Mouse (Mus musculus): Measurements from ENCODE around the gene Ascc2. TPM values are rescaled to one million over a fixed set of nuclear protein-coding genes. Genes with fewer than 3 reads are reported as not detected.

The Ascc2 gene
- total RNA-seq (2022): 10 to 100 TPM; 51.6 to 58.6 (median 54.9) TPM

DNA sequence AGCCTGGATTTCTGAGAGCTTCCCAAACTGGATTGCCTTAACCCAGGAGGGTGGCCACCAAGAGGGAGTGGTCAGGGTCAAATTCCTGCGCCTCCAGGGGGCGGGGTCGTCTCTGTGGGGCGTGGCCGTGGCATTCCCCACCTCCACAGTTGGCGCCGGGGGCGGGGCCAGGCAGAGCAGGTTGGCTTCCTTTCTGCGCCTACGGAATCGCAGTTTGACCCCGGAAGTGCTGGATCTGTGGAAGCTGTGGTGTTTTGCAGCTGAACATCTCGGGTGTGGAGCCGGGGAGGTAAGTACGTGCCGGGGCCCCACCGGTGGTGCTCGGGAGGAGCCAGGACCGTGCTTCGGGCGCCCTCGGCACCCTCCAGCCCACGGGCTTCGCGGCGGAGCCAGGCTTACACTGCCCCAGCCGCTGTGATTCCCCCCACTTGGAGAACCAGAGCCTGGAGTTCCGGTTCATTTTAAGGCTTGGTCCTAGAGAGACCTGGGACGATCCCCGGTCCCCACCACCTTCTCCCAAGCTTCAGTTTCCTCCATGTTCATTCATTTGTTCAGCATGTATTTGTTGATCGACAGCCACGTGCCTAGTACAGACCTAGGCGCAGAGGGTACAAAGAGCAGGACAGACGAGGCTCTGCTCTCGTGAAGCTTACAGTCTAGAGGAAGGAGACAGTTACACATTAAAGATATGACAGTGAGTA, at the start of gene Ascc2:
Ascc2 (plus strand) TSS at position 214 of the 701 bp plus-strand sequence.
- peak; percentile 96 for DNase-seq

DNA sequence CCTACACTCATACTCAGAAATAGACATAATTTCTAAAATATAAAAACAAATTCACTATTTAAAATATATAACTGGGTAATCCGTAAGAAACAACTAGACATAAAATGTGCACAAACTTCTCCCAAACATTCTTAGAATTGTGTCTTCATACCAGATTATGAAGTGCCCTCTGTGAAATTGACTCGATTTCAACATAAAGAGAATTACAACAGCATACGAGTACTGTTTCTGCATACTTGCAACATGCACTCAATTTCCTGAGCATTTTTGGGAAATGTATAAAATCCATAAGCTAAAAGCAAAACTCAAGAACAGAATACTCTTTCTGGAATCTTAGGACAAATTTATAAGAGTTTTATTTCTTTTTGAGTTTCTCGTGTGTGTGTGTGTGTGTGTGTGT, 45.7 kb upstream of the Ascc2 start:
- no peak for DNase-seq

DNA sequence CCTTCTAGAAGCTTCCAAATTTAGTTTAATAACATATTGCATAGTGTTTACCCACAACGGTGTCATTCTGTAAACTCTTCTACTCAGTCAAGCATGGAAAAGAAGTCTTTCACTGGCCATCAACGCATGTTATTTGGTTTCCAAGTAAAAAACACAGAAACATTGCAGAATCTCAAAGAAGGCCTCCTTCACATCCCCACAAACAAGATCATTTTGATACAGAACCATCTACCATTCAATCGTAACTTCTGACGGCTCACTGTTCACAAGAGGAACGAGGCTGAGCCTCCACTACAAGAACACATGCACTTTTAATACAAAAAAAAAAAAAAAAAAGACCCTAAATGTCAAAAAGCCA, 44.1 kb upstream of the Ascc2 start:
- DNase-seq: no peak

DNA sequence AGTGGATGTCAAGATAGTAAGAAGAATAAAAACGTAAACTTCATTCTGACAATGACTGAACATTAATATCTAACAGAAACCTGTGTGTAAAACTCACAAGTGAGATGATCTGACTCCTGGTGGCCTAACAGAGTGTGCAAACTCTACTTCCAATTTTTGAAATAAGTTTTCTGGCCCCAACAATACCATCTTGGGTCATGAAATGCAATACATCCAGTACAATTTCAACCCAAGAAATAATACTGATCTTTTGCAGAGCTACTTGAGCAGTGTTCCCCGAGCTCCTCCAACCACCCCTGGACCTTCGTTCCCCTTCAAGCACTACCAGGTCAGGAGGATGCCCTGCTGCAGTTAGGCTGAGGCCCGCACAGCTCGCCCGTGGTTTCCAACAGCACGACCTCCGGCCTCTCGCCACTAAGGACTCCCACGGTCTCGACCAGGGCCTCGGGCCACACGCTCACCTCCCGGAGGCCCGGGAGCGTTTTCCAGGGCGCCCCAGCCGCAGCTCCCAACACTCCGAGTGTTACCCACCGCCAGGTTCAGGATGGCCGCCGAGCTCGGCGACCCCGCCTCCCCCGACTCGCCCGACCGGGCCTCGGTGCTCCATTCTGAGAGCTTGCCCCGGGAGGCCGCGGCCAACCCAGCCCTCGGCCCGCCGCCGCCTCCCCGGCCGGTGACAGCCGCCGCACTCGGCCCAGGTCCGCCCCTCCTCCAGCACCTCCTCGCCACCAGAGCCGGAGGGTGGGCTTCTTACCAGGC, 43.5 kb upstream of the Ascc2 start:
- DNase-seq: no peak

DNA sequence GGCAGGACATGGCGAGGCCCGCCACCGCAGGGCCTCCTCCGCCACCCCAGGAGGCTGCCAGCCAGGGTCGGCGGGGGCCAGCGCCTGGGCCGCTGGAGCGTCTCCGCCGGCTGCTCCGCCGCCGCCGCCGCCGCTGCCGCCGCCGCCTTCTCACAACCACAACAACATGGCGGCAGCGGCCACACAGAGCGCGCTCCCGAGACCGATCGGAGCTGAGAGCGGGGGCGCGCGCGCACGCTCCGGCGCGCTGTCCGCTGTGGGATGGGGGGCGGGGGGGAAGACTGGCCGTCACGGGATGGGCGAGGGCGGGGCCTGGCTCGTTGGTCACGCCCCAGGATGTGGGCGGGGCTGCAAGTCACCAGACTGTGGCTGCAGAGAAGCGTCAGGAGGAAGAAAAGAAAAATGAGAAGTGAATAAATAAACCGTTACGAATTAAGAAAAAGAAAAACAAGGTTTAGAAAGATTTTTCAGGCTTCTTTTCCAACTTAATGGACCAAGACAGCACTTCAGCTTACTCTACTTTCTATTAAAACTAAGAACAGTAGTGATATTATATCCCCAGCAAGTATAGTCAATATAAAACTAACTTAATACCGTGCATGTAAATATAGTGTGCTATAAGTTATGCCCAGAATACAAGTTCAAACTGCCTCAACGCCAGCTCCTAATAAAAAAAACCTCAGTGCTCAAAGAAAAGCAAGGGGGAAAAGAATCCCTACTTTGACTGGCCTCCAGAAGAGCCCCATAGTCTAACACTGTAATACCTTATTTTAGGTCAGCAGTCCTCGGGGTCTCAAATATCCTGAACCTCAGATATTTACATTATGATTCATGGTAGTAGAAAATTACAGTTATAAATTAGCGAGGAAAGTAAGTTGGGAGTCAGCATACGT, 42.7 kb upstream of the Ascc2 start, which contains the start of gene Mtmr3:
Mtmr3 (minus strand) TSS at position 256 of the 893 bp plus-strand sequence.
- DNase-seq: peak; percentile 91

DNA sequence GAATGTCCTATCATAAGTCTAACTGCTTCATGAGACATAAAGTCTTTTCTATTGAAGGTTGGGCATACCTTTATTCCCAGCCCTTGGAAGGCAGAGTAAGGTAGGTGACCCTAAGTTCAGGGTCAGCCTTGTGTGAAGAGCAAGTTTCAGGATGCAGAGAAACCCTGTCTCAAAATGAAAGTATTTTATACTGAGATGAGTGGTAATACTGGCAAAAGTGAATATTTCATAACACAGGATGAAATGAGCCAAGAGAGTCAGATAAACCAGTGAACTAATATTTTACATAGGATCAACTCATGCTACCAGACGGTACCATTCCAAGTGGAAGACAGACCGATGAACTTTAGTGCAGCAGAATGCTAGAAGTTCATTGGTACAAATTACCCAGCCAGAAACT, 39.1 kb upstream of the Ascc2 start:
- DNase-seq: no peak

DNA sequence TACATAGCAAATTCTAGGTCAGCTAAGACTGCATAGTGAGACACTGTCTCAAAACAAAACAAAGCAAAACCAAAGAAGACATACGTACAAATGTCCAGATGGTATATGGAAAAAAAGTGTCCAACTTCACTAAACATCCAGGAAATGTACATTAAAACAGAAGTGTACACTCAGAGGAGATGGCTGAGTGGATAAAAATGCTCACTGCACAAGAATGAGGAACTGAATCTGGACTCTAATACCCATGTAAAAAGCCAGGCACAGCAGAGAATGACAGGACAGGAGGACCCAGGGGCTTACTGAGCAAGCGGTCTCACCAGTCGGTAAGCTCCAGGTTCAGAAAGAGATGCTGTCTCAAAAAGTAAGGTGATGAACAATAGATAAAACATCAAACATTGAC, 37.6 kb upstream of the Ascc2 start:
- DNase-seq: no peak

DNA sequence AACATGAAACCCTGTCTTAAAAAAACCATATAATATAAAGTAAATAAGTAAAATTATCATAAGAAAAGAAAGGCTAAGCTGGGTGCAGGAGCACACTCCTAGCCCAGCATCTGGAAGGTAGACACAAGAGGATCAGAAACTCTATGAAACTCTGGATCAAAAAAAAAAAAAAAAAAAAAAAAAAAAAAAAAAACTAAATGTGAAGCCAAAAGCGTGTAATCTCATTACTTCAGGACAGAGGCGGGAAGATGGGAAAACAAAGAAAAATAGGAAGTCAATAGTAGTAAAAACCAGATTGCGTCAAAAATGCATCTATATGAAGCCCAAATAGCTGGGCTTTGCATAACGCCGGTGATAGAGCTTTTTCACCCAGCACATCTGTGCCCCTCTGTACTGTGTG, 35.7 kb upstream of the Ascc2 start:
- DNase-seq: no peak

DNA sequence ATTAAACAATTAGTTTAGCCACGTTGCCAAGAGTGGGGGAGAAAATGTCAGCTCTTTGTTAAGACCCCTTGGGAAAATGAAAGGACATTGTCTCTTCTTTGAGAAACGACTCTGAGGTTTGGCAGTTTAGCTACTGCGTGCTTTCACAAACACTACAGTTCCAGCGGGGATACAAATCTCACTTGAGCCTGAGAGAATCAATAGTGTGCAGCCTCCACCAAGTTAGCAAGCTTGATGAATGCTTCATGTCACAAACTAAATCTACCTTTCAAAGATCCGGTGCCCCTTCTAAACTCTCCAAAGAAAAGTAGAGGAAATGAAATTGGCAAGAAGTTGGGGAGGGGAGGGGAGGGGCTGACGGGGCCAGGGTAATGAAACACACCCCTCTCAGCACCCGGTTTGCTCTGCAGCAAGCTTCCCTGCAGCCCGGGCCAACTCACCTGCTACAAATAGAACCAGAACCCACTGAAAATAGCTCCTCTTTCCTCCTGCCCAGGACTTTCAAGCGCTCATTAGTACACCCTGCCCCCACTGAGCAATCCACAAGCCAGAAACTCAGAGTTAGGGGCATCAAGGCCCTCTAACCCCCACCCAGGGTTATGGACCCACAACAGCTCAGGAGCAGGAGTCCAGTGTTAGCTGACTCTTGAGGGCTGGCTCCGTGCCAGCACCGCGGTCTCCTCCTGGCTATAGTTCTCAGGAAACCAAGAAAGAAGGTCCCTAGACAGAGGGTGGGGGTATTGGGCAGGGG, 34.7 kb upstream of the Ascc2 start:
- DNase-seq: no peak

DNA sequence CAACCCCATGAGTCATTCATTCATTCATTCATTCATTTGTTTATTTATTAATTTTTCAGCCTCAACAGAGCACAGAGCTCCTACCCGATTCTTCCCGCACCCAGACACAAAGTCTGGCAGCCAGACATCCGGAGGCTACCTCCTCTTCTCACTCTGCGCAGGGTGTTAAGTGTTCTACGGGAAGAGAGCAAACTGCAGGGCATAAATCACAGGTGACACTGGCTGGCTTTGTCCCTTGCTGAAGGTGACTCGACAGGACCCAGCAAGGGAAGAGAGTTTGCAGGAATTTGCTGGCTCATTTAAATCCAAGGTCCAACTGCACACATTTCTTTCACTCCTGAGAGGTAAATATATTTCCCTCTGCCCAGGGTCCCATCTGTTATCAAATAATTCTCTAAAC, 33.1 kb upstream of the Ascc2 start:
- DNase-seq: no peak

DNA sequence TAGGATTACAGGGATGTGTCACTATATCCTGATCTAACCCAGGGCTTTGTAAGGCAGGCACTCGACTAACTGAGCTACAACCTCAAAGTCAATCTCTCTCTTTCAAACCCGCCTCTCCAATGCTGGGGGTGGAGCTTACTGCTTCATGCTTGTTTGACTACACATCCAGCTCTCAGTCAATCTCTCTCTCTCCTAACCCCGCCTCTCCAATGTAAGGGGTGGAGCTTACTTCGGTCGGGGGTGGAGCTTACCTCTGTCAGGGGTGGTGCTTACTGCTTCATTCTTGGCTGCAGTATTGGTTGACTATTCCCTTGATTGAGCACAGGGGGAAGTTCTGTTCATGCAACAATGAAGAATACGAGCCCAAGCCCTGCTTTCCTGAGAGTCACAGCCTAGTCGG, 32.1 kb upstream of the Ascc2 start:
- DNase-seq: no peak

DNA sequence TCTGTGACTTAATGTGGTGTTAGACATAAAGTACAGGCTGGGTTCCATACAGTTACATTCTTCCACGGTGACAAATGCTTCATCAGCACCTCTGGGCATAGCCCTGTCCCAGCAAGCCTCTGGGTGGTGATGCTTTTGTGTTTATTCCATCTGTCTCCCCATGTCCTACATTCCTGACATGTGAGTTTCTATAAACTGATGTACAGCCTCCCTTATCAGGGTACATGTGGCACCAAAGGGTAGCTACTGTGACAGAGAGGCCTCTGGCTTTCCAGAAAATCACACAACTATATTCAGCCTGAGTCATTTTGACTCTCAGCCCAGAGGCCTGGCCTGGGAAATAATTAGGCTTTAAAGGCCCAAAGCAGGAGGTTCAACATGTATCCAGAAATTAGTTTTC, 31.0 kb upstream of the Ascc2 start:
- DNase-seq: no peak

DNA sequence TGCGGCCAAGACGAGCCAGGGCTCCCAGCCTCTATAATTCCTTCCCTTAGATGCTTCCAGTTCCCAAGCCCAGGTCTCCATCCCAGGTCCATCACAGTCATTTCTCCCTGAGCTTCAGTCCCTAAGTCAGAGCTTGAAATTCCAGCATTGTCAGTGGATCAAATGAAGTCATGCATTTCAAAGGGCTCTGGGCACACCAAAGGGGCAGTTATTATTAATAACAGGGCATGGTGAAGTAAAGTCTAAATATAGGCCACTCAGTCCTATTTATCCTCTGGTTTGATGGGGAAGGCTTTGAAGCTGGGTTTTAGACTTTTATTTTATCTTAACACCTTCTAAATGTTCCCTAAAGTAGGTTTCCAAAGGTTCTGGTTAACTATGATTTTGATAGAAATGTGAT, 25.6 kb upstream of the Ascc2 start:
- DNase-seq: no peak

DNA sequence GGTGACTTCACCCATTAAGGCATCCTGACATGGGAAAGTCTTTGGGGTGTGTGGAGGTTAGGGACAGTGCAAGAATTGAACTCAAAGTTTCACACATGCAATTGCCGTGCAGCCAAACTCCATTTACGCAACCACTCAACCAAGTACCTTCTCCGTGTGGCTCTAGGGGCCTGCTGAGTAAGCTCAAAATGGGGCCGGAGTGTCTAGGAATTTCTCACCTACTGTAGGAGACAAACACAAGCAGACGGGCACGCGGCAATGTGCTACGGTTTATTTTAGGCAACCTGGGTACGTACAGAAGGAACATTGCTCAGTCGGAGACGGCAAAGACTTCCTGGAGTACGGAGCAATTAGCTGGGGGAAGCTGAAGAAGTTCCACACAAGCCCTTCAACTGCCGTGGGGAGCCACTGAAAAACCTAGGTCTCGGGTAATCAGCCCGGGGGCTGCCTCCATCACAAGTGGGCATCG, 17.5 kb upstream of the Ascc2 start, which contains the start of gene Gm11032:
Gm11032 (plus strand) TSS at position 51 of the 469 bp plus-strand sequence.
- no peak for DNase-seq

DNA sequence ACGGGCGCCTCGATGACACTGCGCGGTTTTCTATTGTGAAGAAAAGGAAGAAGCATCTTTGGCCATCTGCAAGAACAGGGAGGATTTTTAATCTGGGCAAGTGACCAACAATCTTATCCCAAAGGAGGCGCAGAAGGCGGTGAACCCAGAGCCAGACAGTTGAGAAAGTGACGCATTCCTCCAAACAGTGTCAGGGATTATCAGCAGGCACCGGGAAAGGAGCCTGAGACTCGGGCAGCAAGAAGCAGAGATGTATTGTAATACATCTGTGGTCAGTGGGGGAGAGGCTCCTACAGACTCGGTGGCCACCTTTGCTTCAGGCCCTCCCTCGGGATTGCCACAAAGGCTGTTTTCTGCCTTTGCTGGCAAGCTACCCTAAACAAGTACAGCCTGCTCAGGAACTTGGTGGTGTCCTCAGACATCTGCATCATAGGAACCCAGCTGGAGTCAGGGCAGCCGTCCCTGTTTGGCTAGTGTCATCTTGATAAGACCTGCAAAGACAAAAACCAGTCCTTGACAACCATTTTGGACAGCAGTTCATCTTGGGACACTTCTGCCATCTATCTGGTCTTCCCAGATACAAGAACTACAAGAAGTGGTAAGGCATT, 16.9 kb upstream of the Ascc2 start:
- DNase-seq: no peak

DNA sequence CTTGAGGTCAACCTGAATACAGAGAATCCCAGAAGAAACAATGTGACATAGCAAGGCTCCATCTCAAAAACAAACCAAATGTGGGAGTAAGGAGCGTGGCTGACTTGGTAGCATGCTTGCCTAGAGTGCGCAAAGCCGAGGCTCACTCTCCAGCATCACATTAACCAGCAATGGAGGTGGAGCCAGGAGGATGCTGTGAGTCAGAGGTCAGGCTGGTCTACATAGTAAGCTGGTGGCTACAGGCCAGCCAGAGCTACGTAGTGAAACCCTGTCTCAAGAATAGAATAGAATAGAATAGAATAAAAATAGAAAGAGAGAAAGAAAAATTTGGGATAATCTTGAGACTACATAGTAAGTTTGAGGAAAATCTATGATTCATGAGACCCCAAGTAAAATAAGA, 15.7 kb upstream of the Ascc2 start:
- DNase-seq: no peak

DNA sequence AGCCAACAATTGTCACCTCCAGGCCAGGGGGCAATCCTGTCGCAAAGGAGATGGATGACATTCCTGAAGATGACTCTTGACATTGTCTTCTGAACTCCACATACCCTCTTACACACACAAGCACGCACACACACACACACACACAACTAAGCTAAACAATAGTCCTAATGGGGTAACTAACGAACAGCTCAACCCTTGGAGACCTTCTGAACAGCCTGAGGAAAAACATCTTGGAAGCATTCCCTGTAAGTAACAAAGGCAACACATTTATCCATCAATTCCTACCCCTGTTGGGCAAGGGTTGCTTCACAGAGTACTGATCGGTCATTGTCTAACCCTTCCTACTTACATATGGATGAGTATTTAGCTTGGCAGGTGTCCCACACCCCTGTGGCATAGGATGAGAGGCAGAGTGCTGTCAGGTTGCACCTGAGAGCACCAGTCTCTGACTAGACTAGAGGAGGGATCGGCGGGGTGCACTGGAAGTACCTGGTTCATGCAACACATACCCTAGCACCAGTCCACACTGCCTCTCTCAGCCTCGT, 15.0 kb upstream of the Ascc2 start:
- DNase-seq: no peak

DNA sequence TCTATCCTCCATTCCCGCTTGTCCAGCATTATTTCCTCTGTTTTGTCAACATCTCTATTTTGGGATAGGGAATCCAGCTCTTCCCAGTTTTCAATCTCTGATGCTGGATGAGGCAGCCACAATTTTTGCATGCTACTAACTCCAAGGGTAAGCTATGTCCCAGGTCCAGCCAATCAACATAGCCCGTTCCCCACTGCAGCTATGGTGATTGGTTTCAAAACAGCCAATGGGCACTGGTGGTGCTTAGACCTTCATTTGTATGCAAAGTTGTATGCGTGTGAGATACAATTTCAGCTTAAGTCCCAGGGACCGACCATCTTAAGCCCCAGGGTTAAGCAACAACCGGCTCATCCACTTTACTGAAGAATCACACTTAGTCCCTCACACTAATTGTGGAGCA, 14.6 kb upstream of the Ascc2 start:
- no peak for DNase-seq

DNA sequence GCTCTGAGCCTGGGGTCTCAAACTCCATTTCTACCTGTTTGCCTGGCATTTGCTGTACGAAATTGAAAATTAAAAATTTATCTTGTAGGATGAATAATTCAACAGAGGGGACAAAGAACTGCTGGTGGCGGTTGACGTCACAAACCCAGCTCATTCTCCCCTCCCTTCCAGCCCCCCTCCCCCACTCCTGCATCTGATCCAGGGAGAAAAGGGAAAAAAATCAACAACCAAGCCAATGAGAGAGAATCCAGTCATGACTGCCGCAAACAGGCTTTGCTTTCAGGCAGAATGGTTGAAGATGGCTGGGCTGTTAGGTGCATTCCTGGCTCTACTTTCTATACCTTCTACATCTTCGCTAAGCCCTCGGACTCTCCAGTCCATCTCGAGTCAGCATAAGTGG, 11.6 kb upstream of the Ascc2 start:
- DNase-seq: no peak

DNA sequence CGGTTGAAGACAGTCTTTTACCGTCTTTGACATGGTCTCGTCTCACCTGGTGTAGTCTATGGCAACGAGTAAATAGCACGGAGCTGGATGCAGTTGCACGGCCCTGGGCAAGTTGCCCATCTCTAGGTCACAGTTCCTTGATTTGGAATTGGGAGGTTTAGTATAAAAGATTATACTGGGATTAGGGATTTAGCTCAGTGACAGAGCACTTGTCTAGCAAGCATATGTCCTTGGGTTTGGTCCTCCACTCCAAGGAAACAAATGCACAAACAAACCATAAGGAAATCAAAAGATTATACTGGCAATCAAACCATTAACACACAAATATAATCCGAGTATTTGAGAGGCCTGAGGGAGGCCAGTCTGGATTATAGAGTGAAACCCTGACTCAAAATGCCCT, 9.9 kb upstream of the Ascc2 start:
- no peak for DNase-seq

DNA sequence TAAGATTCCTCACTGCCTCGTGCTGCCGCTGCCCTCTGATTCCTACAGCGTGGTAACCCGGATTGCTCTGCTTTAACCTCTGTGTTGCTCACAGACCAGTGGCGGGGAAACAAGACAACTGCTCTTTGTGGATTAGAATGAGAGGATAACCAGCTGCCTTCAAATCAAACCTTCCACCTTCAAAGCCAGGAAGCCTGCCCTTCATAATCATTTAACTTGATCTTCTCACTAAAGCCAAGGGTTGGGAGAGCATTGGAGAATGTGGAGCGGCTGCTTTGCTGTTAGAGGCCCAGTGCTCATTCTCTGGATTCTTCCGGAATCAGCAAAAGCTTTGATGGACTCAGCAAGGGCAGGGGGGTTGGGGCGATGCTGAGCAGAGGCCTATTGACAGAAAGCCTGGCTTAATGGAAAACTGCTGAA, 7.7 kb upstream of the Ascc2 start:
- DNase-seq: no peak
